In genomic region chr19:6297641-6298040, GRCm38 (mm10) we compare ENCODE assay signal across 8 mouse cellular contexts. TPM values are rescaled to one million over a fixed set of nuclear protein-coding genes. Genes with fewer than 3 reads are reported as not detected.
DNase-seq lines count a peak whose midpoint lies in the region; ATAC-seq and TF ChIP-seq lines count a peak whose summit lies in the region.

No protein-coding gene starts in this region.

- ATAC-seq in erythroblast, adult 5-6 weeks (replicated peaks; ENCODE audit: low FRiP score, poor library complexity, severe bottlenecking) = peak; percentile 66
- peak; percentile 78 for ATAC-seq in liver, embryonic 12.5 days
- ATAC-seq in megakaryocyte-erythroid progenitor cell, adult 5-6 weeks (replicated peaks; ENCODE audit: low FRiP score, low TSS enrichment, poor library complexity, severe bottlenecking) = no peak

- 48% methylated on average over 9 of the region's 9 CpGs for WGBS in liver, embryonic 12.5 days (ENCODE audit: insufficient replicate concordance)
- WGBS in limb, embryonic 10.5 days = 94% methylated on average over 9 of the region's 9 CpGs

- H3K4me2 ChIP-seq in liver, embryonic 12.5 days = peak overlapping the region; percentile 61

- H3K9ac ChIP-seq in ES-E14 (ENCODE audit: insufficient read depth, low read depth, low read length, poor library complexity, severe bottlenecking) = no peak overlapping the region
- peak overlapping the region; percentile 61 for H3K9ac ChIP-seq in liver, embryonic 12.5 days

- DNase-seq in A20 (ENCODE audit: low read depth, low spot score) (peak; percentile 86), ES-E14 (ENCODE audit: low read depth, low spot score) (no peak)
- DNase-seq in limb, embryonic 10.5 days (ENCODE audit: low spot score) = no peak
- no peak for DNase-seq in right cerebral cortex, adult 2 months (ENCODE audit: low spot score in 2 of 2)
- no peak for DNase-seq in embryo, embryonic 11 days

- in situ Hi-C loops in ES-E14 (cut with MboI; ENCODE audit: low sequenced_read_pairs in 2 of 2, unreplicated experiment in 2 of 2) = no loop called here

- H3K4me1 ChIP-seq in ES-E14 (ENCODE audit: control insufficient read depth in 2 of 2, insufficient read depth in 2 of 2, low read length in 2 of 2, poor library complexity in 1 of 2) = peaks cover 10 to 30% of the 10 kb centered on the region in 2 experiments
- H3K4me1 ChIP-seq in liver, embryonic 12.5 days = peaks cover 83% of the 10 kb centered on the region
- H3K4me1 ChIP-seq in limb, embryonic 10.5 days = peaks cover 3% of the 10 kb centered on the region

- no peak overlapping the region for H3K4me3 ChIP-seq in ES-E14 (ENCODE audit: insufficient read depth in 1 of 2, low read depth in 1 of 2, low read length in 2 of 2, poor library complexity in 1 of 2, severe bottlenecking in 1 of 2)
- 0 out of 2 replicates have a peak overlapping the region, but pooled peaks have one; percentile 2 for H3K4me3 ChIP-seq in liver, embryonic 12.5 days
- H3K4me3 ChIP-seq in limb, embryonic 10.5 days = no peak overlapping the region

- H3K9me3 ChIP-seq in ES-E14 (ENCODE audit: control insufficient read depth, insufficient read depth, low read depth, low read length) = no peaks in the 10 kb centered on the region
- H3K9me3 ChIP-seq in liver, embryonic 12.5 days (replicated peaks) = no peaks in the 10 kb centered on the region
- H3K9me3 ChIP-seq in limb, embryonic 10.5 days (replicated peaks) = no peaks in the 10 kb centered on the region

- H3K27ac ChIP-seq in ES-E14 (ENCODE audit: insufficient read depth, low read depth, low read length, poor library complexity, severe bottlenecking) = peak overlapping the region; percentile 31; the same call in 1 of the 2 replicates
- peak overlapping the region; percentile 95 for H3K27ac ChIP-seq in liver, embryonic 12.5 days
- no peak overlapping the region for H3K27ac ChIP-seq in limb, embryonic 10.5 days

- H3K27me3 ChIP-seq in liver, embryonic 12.5 days (replicated peaks) = no peaks in the 10 kb centered on the region
- no peaks in the 10 kb centered on the region for H3K27me3 ChIP-seq in limb, embryonic 10.5 days (ENCODE audit: low read depth, poor library complexity, severe bottlenecking)

- peaks cover 36% of the 10 kb centered on the region for H3K36me3 ChIP-seq in ES-E14 (ENCODE audit: control insufficient read depth, insufficient read depth, low read length, poor library complexity, severe bottlenecking)
- H3K36me3 ChIP-seq in liver, embryonic 12.5 days = peaks cover 84% of the 10 kb centered on the region
- H3K36me3 ChIP-seq in limb, embryonic 10.5 days = peaks cover 86% of the 10 kb centered on the region

TF ChIP-seq in ES-E14, 5 proteins besides CTCF, POLR2A, EP300 and RAD21:
- no peak for TF ChIP-seq ZNF384 (IDR thresholded peaks at IDR 0.05; ENCODE audit: low read depth, low read length)
- no peak for TF ChIP-seq CHD2 (IDR thresholded peaks at IDR 0.05; ENCODE audit: low read depth, low read length)
- TF ChIP-seq MAFK (IDR thresholded peaks at IDR 0.05; ENCODE audit: insufficient read depth, low read depth, low read length) = peak; percentile 49; the same call in 1 of the 2 replicates
- no peak for TF ChIP-seq HCFC1 (IDR thresholded peaks at IDR 0.05; ENCODE audit: borderline replicate concordance, insufficient read depth, low read length)
- no peak for TF ChIP-seq ZC3H11A (IDR thresholded peaks at IDR 0.05; ENCODE audit: borderline replicate concordance, low read depth, low read length)
TF ChIP-seq in ES-E14: peak in this region for 1.

RNA-seq across cellular contexts. Expression of gene Cdc42bpg, which starts 8.6 kb away (rescaled TPM):
- 35.5 and 48.4 TPM in 2 replicates for total RNA-seq in ES-E14 (2012; rRNA removed)
- total RNA-seq in erythroblast, adult 5-6 weeks (2015; ENCODE audit: low replicate concordance) = 0.21 TPM in 1 of 2 replicates, not detected in the other
- total RNA-seq in erythroblast, adult 5-6 weeks (2017; ENCODE audit: low replicate concordance) = 0.17 and 0.70 TPM in 2 replicates
- 0.20 TPM in 2 replicates for polyA plus RNA-seq in liver, embryonic 12.5 days (2016; fragmentation: Nextera tagmentation; extraction: Ambion mirVana)
- 0.15 and 0.38 TPM in 2 replicates for polyA plus RNA-seq in limb, embryonic 10.5 days (2016; fragmentation: Nextera tagmentation; extraction: Ambion mirVana)
- total RNA-seq in megakaryocyte-erythroid progenitor cell, adult 5-6 weeks (2014; fragmentation: Nextera tagmentation) = 3.4 and 4.4 TPM in 2 replicates
- 3.1 and 3.7 TPM in 2 replicates for total RNA-seq in megakaryocyte-erythroid progenitor cell, adult 5-6 weeks (2017)

RNA-seq across cellular contexts. Expression of gene Ehd1, which starts 21.1 kb away (rescaled TPM):
- total RNA-seq in ES-E14 (2012; rRNA removed) = 133 and 162 TPM in 2 replicates
- total RNA-seq in erythroblast, adult 5-6 weeks (2015; ENCODE audit: low replicate concordance) = 12.7 and 13.2 TPM in 2 replicates
- 25.8 and 25.9 TPM in 2 replicates for total RNA-seq in erythroblast, adult 5-6 weeks (2017; ENCODE audit: low replicate concordance)
- 85.4 and 91.9 TPM in 2 replicates for polyA plus RNA-seq in liver, embryonic 12.5 days (2016; fragmentation: Nextera tagmentation; extraction: Ambion mirVana)
- 72.5 and 74.9 TPM in 2 replicates for polyA plus RNA-seq in limb, embryonic 10.5 days (2016; fragmentation: Nextera tagmentation; extraction: Ambion mirVana)
- total RNA-seq in megakaryocyte-erythroid progenitor cell, adult 5-6 weeks (2014; fragmentation: Nextera tagmentation) = 50.0 and 60.7 TPM in 2 replicates
- total RNA-seq in megakaryocyte-erythroid progenitor cell, adult 5-6 weeks (2017) = 26.7 and 62.5 TPM in 2 replicates

RNA-seq across cellular contexts. Expression of gene Men1, which starts 37.1 kb away (rescaled TPM):
- 60.4 and 65.6 TPM in 2 replicates for total RNA-seq in ES-E14 (2012; rRNA removed)
- total RNA-seq in erythroblast, adult 5-6 weeks (2015; ENCODE audit: low replicate concordance) = 6.0 and 7.3 TPM in 2 replicates
- total RNA-seq in erythroblast, adult 5-6 weeks (2017; ENCODE audit: low replicate concordance) = 2.5 and 9.6 TPM in 2 replicates
- polyA plus RNA-seq in liver, embryonic 12.5 days (2016; fragmentation: Nextera tagmentation; extraction: Ambion mirVana) = 48.6 and 49.4 TPM in 2 replicates
- polyA plus RNA-seq in limb, embryonic 10.5 days (2016; fragmentation: Nextera tagmentation; extraction: Ambion mirVana) = 118 and 120 TPM in 2 replicates
- total RNA-seq in megakaryocyte-erythroid progenitor cell, adult 5-6 weeks (2014; fragmentation: Nextera tagmentation) = 39.8 and 56.2 TPM in 2 replicates
- 17.8 and 19.8 TPM in 2 replicates for total RNA-seq in megakaryocyte-erythroid progenitor cell, adult 5-6 weeks (2017)

RNA-seq across cellular contexts. Expression of gene Map4k2, which starts 43.3 kb away (rescaled TPM):
- 29.4 and 43.6 TPM in 2 replicates for total RNA-seq in ES-E14 (2012; rRNA removed)
- total RNA-seq in erythroblast, adult 5-6 weeks (2015; ENCODE audit: low replicate concordance) = 21.5 and 30.0 TPM in 2 replicates
- 14.5 and 21.1 TPM in 2 replicates for total RNA-seq in erythroblast, adult 5-6 weeks (2017; ENCODE audit: low replicate concordance)
- polyA plus RNA-seq in liver, embryonic 12.5 days (2016; fragmentation: Nextera tagmentation; extraction: Ambion mirVana) = 9.2 and 9.3 TPM in 2 replicates
- 10.4 and 15.2 TPM in 2 replicates for polyA plus RNA-seq in limb, embryonic 10.5 days (2016; fragmentation: Nextera tagmentation; extraction: Ambion mirVana)
- 37.3 and 41.8 TPM in 2 replicates for total RNA-seq in megakaryocyte-erythroid progenitor cell, adult 5-6 weeks (2014; fragmentation: Nextera tagmentation)
- 9.4 and 27.2 TPM in 2 replicates for total RNA-seq in megakaryocyte-erythroid progenitor cell, adult 5-6 weeks (2017)

RNA-seq across cellular contexts. Expression of gene Atg2a, which starts 56.2 kb away (rescaled TPM):
- 31.8 and 45.0 TPM in 2 replicates for total RNA-seq in ES-E14 (2012; rRNA removed)
- 32.4 and 33.4 TPM in 2 replicates for total RNA-seq in erythroblast, adult 5-6 weeks (2015; ENCODE audit: low replicate concordance)
- total RNA-seq in erythroblast, adult 5-6 weeks (2017; ENCODE audit: low replicate concordance) = 32.2 and 39.0 TPM in 2 replicates
- polyA plus RNA-seq in liver, embryonic 12.5 days (2016; fragmentation: Nextera tagmentation; extraction: Ambion mirVana) = 7.1 and 8.2 TPM in 2 replicates
- 11.4 and 13.0 TPM in 2 replicates for polyA plus RNA-seq in limb, embryonic 10.5 days (2016; fragmentation: Nextera tagmentation; extraction: Ambion mirVana)
- 22.6 and 30.2 TPM in 2 replicates for total RNA-seq in megakaryocyte-erythroid progenitor cell, adult 5-6 weeks (2014; fragmentation: Nextera tagmentation)
- total RNA-seq in megakaryocyte-erythroid progenitor cell, adult 5-6 weeks (2017) = 5.8 and 11.8 TPM in 2 replicates
